Mouse (Mus musculus) heart, postnatal 36 days (tissue): ENCODE measurements at regions not wholly inside any gene's neighbourhood (a gene's known extent, or its start where the extent isn't known, plus 50 kb on each side); places are given as distances from the start of the nearest gene placed in this dataset.

Experiments
- DNase-seq, 2 experiments: peaks; one replicate each; pipeline ENCODE4 v3.0.0; 2021 to 2022
- intact Hi-C: fragments of 180-260 bp; cut with DNase I; formaldehyde crosslinking; loops from one replicate; pipeline ENCODE4 v1.15.1; 2025

- intact Hi-C loops: no loop called here
Measured at GRCm38 (mm10) chr9:117872387-117873081, 167.8 kb upstream of the Azi2 start.

DNA sequence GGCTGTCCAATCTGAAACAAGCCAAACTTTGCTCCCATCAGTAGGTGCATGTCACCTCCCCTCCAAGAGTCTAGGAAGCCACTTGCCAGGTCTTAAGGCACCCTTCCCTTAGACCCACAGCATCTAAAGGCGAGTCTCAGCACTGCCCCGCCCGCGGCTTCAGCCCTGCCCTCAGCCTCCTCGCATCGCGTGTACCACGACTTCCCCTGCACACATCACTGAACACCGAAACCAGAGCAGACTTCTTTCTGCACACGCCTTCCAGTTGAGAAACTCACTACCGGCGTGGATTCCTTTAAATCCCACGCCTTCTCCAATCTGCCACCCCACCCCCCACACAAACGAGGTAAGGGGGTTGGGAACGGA is 168.3 kb upstream of the Azi2 start:
- intact Hi-C loops: no loop called here
- no peak for DNase-seq

More at GRCm38 (mm10) chr9:117872387-117873081, 167.8 kb upstream of the Azi2 start:
- DNase-seq: peak; percentile 2 to 9

DNA sequence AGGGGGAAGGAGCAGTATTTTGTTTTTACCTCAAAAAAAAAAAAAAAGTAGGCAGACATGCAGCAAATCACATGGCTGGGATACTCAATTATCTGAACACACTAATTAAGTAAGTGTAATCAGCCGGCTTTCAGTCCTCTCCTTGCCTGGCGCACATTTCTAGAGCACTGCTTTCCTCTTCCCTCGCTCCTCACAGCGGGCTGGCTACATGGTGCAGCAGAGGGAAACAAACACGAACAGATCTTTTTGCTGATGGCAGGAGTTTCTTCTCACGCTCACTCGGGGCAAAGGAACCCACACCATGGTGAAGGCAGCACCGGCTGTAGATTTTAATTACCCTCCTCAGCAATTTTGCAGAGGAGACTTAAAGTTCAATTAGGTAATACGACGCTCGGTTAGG is 169.7 kb upstream of the Azi2 start:
- intact Hi-C loops: no loop called here
- DNase-seq: no peak

DNA sequence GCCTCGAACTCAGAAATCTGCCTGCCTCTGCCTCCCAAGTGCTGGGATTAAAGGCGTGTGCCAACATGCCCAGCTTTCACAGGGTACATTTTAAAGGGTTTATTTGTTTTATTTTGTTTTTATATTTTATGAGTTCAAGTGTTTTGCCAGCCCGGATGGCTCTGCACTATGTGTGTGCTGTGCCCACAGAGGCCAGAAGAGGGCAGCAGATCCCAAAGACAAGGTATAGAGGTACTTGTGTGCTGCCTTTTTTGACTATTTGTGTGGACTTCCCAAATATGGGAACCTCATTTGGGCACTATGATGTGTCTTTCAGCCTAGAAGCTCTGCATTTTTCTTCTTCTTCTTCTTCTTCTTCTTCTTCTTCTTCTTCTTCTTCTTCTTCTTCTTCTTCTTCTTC is 176.4 kb upstream of the Azi2 start:
- intact Hi-C loops: no loop called here

DNA sequence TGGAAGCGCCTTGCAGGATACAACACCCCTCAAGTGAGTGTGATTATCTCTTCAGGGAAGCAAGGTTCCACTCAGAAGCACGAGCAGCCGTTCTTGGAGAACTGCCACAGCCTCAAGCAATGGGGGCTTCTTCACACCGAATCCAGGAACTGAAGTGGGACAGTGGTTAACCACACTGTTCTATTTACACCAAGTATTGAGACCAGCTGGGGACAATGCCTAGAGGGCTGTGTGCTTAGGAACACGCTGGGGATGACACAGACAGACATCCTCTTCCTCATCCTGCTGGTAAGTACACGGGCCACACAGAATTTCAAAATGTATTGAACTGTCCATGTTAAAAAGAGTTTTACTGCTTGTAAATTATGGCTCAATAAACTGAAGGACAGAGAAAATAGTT is 177.0 kb upstream of the Azi2 start:
- DNase-seq: no peak
- intact Hi-C loops: no loop called here

More for the DNA sequence above, 176.4 kb upstream of the Azi2 start:
- DNase-seq: no peak

GRCm38 (mm10) chr9:117859580-117860045 is 180.7 kb upstream of the Azi2 start:
- DNase-seq: no peak
- intact Hi-C loops: no loop called here

- no peak for DNase-seq
- intact Hi-C loops: no loop called here
Measured at GRCm38 (mm10) chr9:117843531-117843930, 196.8 kb upstream of the Azi2 start.

DNA sequence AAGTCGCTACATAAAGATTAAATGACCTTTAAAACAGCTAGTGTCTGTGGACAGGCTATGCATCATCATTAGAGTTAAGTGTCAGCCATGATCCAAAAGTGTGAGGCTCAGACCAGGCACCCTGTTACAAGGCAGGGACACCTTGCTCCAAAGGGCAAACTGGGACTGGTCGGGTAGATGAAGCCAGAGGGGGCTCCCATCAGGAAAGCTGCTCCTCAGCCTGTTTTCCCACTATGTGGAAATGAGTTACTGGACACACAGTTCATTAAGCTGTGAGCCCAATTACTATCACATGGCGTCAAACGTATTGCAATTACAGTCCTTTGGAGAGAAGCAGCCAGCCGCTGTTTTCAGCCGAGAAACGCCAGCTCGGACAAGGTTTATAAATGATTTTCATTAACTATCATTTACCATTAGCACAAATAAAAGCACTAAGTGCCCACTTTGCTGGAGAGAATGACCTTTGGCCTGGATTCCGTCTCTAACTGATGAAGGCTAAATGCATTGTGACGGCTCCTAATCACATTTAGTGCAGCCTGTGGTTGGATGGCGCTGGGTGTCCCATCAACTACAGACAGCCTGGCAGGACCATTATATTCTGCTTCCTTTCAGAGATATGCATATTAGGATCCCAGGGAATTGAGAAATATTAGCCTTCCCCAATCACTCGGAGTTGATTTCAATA is 203.5 kb upstream of the Azi2 start:
- intact Hi-C loops: no loop called here
- no peak for DNase-seq

GRCm38 (mm10) chr9:117833586-117833985 is 203.9 kb upstream of the Rbms3 start:
- DNase-seq: no peak
- intact Hi-C loops: no loop called here

DNA sequence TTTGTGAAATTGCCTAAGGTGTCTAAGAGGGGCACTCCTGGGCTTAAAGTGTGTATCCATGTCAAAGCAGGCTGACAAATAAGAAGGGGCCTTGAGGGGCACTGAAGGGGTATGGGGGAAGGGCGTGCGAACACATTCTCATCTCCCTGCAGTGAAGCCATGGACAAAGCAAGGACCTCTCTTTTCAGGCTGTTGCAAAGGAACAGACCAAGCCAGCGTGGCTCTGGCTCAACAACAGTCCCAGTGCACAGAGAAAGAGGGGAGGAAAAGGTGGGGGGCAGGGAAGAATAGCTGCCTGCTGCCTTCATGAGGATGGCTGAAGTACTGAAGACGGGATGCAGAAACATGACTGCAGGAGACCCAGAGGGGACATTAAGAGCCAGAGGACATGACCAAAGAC is 184.9 kb upstream of the Rbms3 start:
- intact Hi-C loops: no loop called here

GRCm38 (mm10) chr9:117813216-117813615 is 183.5 kb upstream of the Rbms3 start:
- DNase-seq: no peak
- intact Hi-C loops: no loop called here

More for the DNA sequence above, 184.9 kb upstream of the Rbms3 start:
- DNase-seq: no peak

DNA sequence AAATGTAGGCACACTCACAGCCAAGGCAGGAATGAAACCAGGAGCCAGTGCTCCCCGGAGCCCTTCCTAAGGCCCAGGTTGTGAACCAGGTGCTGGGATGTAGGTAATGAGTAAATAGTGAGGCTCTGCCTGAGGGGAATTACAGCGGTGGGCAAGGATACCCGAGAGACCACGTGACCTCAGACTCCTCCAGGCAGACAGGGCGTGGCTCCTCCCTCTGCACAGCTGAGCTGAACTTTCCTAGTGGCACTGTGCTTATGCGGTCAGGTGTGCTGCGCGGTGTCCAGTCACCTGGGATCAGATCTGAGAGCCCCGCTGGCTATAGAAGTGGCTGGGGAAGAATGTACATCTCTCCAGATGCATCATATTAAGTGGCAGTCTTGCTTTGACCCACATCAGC is 176.1 kb upstream of the Rbms3 start:
- intact Hi-C loops: no loop called here
- DNase-seq: no peak

- intact Hi-C loops: no loop called here
- DNase-seq: no peak
Measured at GRCm38 (mm10) chr9:117784186-117784591, 154.5 kb upstream of the Rbms3 start.

DNA sequence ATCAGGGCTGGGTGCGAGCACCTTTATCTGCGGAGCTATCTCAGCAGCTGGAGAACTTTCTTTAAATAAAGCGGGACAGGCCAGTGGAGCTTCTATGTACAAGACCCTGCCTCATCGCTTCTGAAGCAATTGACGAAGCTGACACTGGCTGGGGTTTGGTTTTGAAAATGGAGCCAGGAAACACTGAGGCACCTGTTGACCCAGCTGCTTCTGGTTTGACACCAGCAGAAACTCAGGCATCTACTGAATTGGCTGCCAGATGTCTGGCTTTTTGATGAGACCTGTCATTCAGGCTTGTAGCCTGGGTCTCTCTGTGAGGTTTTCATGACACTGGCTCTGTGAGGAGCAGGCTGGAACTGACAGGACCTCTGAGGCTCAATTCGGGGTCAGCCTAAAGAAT is 124.9 kb upstream of the Rbms3 start:
- intact Hi-C loops: no loop called here
- no peak for DNase-seq

DNA sequence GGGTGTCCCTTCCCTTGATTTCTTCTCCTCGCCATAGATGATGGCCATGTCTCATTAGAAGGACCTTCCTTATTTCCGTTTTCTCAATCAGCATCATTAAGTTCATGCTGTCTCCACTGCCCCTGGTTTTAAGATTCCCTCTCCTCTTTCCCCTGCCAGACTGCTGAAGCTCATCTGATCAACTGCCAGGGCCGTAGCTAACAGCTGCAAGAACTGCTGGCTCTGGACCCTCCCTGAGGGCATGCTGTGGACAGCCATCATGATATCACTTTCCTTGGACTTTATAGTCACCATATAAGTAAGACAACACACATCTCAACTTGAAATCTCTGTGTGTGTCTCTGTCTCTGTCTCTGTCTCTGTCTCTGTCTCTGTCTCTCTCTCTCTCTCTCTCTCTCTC is 123.8 kb upstream of the Rbms3 start:
- intact Hi-C loops: no loop called here
- DNase-seq: no peak

GRCm38 (mm10) chr9:117744906-117745305 is 115.2 kb upstream of the Rbms3 start:
- intact Hi-C loops: no loop called here
- no peak for DNase-seq

DNA sequence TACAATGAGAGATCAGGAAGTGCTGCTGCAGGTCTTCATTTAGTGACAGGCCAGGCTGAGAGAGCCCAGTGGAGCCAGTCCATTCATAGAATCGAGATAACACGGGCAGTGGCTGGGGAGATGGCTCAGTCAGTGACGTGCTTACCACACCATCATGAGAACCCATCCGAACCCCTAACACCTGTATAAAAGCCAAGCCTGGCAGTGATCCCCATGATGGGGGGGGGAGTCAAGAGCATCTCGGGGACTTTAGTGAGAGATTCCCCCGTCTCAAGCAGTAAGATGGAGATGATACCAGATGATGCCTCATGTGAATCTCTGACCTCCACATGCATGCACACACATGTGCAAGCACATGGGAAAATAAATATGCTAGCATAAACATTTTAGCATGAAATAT is 99.7 kb upstream of the Rbms3 start:
- intact Hi-C loops: no loop called here

DNA sequence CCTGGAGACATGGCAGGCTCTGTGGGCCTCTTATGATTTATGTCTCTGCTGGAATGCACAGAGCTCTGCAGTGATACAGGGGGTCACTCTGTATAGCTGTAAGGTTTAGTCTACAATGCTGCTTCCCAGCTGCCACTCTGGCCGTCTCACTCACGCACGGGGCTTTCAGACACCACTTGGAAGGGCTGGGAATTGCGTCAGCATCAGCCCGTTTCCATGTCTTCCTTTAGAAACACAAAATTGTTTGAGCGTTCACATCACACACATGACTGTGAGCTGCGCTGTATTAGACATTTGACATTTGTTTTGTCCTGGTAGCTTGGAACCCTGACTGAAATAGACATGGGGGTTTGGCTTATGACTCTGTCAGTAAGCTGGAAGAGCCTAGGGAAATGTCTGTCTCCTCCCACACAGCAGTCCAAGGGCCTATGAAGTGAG is 90.5 kb upstream of the Rbms3 start:
- DNase-seq: no peak
- intact Hi-C loops: no loop called here

More for the DNA sequence above, 99.7 kb upstream of the Rbms3 start:
- no peak for DNase-seq

- no peak for DNase-seq
- intact Hi-C loops: no loop called here
Measured at GRCm38 (mm10) chr9:117717346-117717745, 87.6 kb upstream of the Rbms3 start.

DNA sequence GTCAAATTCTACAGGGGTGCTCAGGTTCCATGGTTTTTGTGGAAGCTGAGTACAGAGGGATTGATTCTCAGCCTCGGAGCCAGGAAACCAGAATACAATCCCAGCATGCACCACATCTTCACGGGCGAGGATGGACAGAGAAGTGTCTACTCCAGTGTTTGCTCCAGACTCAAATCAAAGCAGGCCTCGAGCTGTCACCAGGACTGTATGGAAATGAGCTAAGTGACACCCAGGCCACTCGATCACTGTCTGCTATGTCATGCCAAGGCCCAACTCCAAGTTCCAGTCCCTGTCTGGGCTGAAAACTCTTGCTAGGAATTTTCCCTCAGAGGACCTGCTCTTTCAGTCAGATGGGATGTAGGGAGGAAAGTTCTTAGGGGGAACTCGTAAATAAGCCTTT is 86.8 kb upstream of the Rbms3 start:
- intact Hi-C loops: no loop called here
- no peak for DNase-seq

DNA sequence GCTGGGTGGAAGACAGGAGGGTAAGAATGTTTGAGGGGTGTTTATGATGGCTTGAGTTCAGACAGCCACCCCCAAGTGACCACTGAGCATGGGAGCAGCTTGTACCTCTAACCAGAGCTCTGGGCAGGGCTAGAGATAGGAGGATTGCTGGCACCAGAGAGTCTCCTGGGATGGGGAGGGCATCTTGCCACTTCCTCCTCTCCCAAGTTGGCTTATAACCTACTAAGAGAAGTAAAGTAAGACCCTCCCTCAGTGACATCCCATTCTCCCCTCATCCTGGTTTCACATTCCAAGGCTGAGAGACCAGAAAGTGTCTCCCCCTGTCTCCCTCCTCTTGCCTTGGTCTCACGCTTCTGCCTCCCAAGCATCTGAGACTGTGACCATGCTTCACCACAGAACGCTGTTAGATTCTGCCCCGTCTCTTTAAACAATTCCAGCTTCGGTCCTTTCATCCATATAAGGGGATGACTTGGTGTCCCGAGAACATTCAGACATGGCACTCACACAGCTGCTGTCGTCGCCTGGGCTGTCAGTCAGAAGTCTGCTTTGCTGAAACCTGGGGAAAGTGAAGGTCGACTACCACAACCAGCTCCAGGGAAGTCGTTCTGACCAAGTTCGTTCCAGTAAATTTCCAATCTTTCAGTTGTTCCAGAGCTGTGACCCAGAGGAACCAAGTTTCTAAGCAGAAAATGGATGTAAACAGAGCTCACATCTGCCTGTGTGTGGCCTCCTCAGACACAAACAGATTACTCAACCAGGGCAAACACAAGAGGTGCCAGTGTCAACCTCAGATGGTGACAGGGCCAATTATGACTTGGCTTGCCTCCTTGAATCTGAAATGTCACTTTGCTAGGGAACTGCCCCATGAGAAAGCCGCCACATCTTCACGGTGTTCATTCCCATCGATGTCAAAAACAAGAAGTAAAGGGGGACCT is 85.3 kb upstream of the Rbms3 start:
- peak; percentile 14 to 28 for DNase-seq
- intact Hi-C loops: no loop called here
